Mouse (Mus musculus): ENCODE results near the gene Rbms2.

The Rbms2 gene

GRCm38 (mm10) chr10:128140236-128140952 is 39.7 kb downstream of the Rbms2 start:
- DNase-seq (ENCODE audit: low spot score in 2 of 2), result peak; percentile 18 to 68

- DNase-seq (ENCODE audit: low spot score in 2 of 2), result no peak
These were observed 44.7 kb downstream of the Rbms2 start for GRCm38 (mm10) chr10:128135374-128135773.

DNA sequence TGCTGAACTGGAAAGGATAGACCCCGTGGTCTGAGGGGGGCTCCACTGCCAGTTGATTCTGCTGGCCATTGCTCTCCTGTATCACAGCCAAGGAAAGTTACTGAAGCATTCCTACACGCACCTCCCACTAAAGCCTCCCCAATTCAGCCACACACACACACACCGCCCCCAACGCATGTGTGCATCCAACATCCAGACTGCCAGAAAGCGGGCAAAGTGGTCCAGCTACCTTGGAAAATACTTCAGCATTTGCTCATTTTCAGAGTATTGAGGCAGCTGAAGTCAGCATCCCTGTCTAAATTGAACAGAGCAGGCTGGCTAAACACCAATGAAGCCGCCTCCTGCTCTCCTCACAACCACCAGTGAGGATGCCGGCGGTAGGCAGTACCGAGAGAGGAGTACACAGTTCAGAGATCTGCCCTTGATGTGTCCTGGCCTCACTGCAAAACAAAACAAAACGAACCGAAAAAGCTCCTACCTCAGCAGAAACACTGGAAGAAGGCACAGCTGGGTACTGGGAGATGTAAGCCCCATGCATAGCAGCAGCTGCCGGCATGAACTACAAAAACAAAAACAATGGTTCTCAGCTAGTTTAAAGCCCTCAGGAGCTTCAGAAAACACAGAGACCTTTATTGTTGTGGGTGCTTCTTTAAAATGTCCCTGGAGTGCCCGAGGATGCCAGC is 46.3 kb downstream of the Rbms2 start:
- no peak for DNase-seq (ENCODE audit: low spot score in 2 of 2)

GRCm38 (mm10) chr10:128131812-128132211 is 48.3 kb downstream of the Rbms2 start:
- no peak for DNase-seq (ENCODE audit: low spot score in 2 of 2)

DNA sequence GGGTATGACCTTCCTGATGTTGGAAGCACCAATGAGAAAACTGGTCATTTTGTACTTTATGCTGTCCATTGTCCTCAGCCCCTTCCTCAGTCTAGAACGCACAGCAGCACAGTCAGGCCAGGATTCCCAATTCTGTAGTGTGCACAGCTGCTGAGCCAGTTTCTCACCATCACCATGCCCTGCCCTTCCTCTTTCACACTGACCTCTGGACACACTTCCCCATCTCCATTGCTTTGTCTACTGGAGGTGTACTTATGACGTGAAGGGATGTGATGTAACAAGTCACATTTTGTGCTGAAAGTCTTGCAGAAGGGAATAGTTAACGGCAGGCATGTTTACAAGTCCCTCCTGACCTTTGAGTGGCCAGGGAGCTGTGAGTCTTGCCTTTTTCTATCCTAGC is 48.8 kb downstream of the Rbms2 start:
- no peak for DNase-seq (ENCODE audit: low spot score in 2 of 2)

DNA sequence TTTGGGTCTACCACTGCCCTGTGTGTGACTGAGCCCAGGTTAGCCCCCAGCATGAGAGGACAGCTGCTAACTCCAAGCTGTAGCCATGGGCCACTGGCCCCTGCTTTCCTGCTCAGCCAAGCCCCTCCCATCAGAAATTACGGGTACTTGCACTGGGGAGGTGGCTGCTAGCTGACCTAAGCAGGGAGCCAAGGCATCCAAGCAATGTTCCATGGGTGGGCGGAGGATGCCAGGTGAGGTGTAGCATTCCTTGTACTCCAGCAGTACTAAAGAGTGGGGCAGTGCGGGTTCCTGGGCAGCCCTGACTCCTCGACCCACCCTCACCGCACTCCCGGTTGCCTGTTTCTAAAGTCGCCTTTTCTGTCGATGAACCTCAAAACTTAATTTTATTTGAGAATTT is 52.0 kb downstream of the Rbms2 start:
- DNase-seq (ENCODE audit: low spot score in 2 of 2), result no peak

DNA sequence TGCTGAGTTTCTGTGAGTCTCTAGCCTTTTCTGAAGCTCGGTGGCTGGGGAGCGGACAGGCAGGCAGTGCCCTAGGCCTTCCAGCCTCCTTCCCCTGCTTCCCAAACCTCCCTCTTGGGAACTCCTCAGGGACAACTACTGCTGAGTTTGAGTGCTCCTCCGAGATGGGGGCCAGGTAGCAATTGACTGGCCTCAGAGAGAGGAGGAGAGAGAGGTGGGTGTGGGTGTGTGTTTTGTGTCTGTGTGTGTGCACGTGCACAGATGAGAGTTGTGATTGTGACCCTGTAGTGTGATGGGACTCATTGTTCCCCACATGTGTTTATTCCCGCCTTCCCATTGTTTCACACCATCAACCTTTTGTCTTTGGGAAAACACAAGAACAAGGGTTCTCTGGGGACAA is 52.6 kb downstream of the Rbms2 start:
- no peak for DNase-seq (ENCODE audit: low spot score in 2 of 2)

GRCm38 (mm10) chr10:128125951-128126350 is 54.1 kb downstream of the Rbms2 start:
- DNase-seq (ENCODE audit: low spot score in 2 of 2), result no peak

- DNase-seq (ENCODE audit: low spot score in 2 of 2), result no peak
These were observed 55.3 kb downstream of the Rbms2 start for GRCm38 (mm10) chr10:128124831-128125230.

- no peak for DNase-seq (ENCODE audit: low spot score in 2 of 2)
These were observed 56.3 kb downstream of the Rbms2 start for GRCm38 (mm10) chr10:128123833-128124232.

- no peak for DNase-seq (ENCODE audit: low spot score in 2 of 2)
These were observed 68.9 kb downstream of the Rbms2 start for GRCm38 (mm10) chr10:128111227-128111626.

DNA sequence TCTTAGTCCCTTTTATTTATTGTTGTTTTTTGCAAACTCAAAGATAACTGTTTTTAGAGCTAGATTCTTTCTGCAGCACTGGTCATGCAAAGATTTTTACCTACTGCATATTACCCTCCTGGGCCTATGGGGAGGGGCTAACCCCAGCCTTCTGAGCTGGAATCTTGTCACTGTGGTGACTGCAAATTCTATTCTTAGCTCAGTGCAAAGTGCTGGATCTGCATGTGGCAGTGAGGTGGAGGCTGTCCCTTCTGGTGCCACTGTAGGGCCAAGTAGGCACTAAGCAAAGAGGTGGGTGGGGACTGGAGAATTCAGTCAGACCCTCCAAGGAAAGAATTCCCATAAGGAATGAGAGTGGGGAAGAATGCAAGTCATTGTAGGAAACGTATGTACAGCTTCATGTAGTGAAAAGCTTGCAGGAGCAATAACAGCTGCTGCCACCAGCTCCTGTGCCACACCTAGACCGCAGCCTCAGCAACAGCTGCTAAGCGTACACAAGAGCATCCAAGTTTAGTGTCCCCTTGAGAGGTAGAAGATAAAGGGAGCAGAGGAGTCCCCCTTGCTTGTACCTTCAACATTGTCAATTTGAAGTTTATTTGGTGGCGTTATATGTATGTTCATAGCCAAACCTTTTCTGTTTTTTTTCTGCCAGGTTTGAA is 69.9 kb downstream of the Rbms2 start:
- DNase-seq (ENCODE audit: low spot score in 2 of 2), result no peak

- peak; percentile 66 to 70 for DNase-seq (ENCODE audit: low spot score in 2 of 2)
These were observed 82.5 kb downstream of the Rbms2 start for GRCm38 (mm10) chr10:128097587-128097971.

DNA sequence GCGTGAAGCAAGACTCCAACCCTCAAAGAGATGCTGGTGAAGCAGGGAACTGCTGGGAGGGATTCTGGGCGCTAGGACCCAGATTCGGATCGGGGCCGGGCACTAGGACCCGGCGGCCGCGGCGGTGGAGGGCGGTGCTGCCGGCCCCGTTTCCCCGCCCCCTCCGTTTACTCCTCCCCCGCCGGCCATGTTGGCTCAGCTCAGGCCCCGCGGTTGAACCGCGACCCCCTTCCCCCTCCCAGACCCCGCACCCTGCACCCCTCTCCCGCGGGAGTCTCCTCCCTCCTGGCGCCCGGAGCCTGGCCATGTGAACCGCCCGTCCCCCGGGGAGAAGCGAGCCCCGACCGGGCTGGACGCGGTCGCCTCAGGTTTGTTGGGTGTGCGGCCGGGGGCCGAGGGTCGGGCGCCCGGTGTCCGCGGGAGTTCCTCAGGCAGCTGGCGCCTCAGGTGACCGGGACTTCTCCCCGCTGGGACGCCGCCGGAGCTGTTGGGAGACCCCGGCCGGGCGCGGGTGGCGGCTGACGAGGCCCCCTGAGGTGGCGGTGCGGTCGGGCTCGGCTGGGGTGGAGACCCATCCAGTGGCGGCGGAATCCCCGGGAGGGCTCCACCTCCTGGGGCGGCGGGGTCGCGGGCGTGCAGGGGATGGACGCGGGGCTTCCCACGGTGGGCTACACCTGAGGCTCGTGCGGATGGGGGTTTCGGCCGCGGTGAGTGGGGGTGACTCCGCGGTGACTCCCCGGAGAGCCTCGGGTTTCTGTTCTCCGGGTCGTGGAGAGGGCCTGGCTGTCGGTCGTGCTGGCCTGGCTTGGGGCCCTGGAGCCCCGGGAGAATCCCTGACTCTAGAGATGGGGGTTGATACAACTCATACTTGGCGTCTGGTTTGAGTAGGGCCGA is 83.2 kb downstream of the Rbms2 start:
- DNase-seq (ENCODE audit: low spot score in 2 of 2), result peak; percentile 71 to 87

GRCm38 (mm10) chr10:128096313-128096692 is 83.8 kb downstream of the Rbms2 start:
- DNase-seq (ENCODE audit: low spot score in 2 of 2), result no peak

GRCm38 (mm10) chr10:128095003-128095636 is 85.0 kb downstream of the Rbms2 start:
- DNase-seq (ENCODE audit: low spot score in 2 of 2), result no peak

- peak; percentile 92 to 93 for DNase-seq (ENCODE audit: low spot score in 2 of 2)
These were observed 85.6 kb downstream of the Rbms2 start for GRCm38 (mm10) chr10:128094340-128094968.

- DNase-seq (ENCODE audit: low spot score in 2 of 2), result peak; percentile 23 to 26
These were observed 86.4 kb downstream of the Rbms2 start for GRCm38 (mm10) chr10:128093496-128094294.

GRCm38 (mm10) chr10:128092506-128093495 is 87.3 kb downstream of the Rbms2 start:
- DNase-seq (ENCODE audit: low spot score in 2 of 2), result peak; percentile 72 to 76

Data from thymus, postnatal 10 days (tissue).